Mouse (Mus musculus): ENCODE measurements around the gene Tra2a.

DNA sequence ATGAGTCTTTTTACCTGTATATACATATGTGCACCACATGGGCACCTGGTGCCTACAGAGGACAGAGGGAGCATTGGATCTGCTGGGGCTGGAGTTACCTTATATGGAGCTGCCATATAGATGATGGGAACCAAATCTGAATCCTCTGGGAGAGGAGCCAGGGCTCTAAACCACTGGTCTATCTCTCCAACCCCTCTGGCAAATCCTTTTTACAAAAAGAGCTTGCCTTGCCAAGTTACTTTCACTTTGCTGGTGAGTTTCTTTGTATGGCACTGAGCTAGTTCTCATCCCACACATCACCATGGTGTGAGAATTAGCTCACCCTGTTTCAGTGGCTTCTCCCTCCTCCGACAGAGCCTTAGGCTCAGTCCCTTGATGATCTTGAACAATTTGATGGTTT, 57.4 kb downstream of the Tra2a start:
- no peak for TF ChIP-seq TAL1 (IDR thresholded peaks at IDR 0.05; ENCODE audit: low read length)
- no peak for TF ChIP-seq GATA1 (IDR thresholded peaks at IDR 0.05; ENCODE audit: low read length)

All from erythroblast, embryonic 14.5 days (primary cell).